Comparison of ENCODE assay signal across 24 mouse cellular contexts in genomic region chr17:55234262-55234661, GRCm38 (mm10).
A peak's percentile ranks its signal among the peaks of the same experiment; 100 is the strongest.
DNase-seq lines count a peak whose midpoint lies in the region; ATAC-seq and TF ChIP-seq lines count a peak whose summit lies in the region.
"Had no signal": no experiment of that assay in that cellular context is flagged by ENCODE, and none has a peak within 500 bp of the region (broad histone marks: within the 10 kb centered on the region; RNA-seq: fewer than 3 reads in every experiment).

No protein-coding gene starts in this region.

- no peak overlapping the region for H3K27ac ChIP-seq in forebrain, postnatal 0 days (ENCODE audit: low read depth, low read length)
- no peak overlapping the region for H3K27ac ChIP-seq in forebrain, embryonic 15.5 days (replicated peaks)
- H3K27ac ChIP-seq in midbrain, embryonic 13.5 days, result no peak overlapping the region
- no peak overlapping the region for H3K27ac ChIP-seq in midbrain, embryonic 10.5 days (replicated peaks)
- H3K27ac ChIP-seq in midbrain, embryonic 15.5 days, result no peak overlapping the region
- H3K27ac ChIP-seq: forebrain, embryonic 12.5 days; heart, embryonic 15.5 days; hindbrain, embryonic 10.5 days; hindbrain, embryonic 13.5 days; intestine, embryonic 15.5 days had no signal

- H3K9me3 ChIP-seq in forebrain, postnatal 0 days (ENCODE audit: low read length), result no peaks in the 10 kb centered on the region
- H3K9me3 ChIP-seq in forebrain, embryonic 15.5 days, result no peaks in the 10 kb centered on the region
- H3K9me3 ChIP-seq in midbrain, embryonic 13.5 days, result no peaks in the 10 kb centered on the region
- no peaks in the 10 kb centered on the region for H3K9me3 ChIP-seq in midbrain, embryonic 10.5 days (replicated peaks)
- H3K9me3 ChIP-seq in midbrain, embryonic 15.5 days, result no peaks in the 10 kb centered on the region
- H3K9me3 ChIP-seq: forebrain, embryonic 12.5 days; heart, embryonic 12.5 days; heart, embryonic 15.5 days; hindbrain, embryonic 10.5 days; hindbrain, embryonic 13.5 days; intestine, embryonic 15.5 days had no signal

- DNase-seq in forebrain, postnatal 0 days, result no peak
- no peak for DNase-seq in midbrain, embryonic 10.5 days (ENCODE audit: low spot score)
- no peak for DNase-seq in kidney, adult 8-10 months
- DNase-seq: adrenal gland, adult 8-10 months; adrenal gland, postnatal 25 days; cerebellum, adult 18-20 months; cerebellum, adult 9-10 months; cerebellum, postnatal 14 days; gastrocnemius, postnatal 10 days; gastrocnemius, postnatal 36 days; heart, postnatal 10 days; heart, postnatal 36 days had no signal

- H3K9ac ChIP-seq in forebrain, postnatal 0 days, result no peak overlapping the region
- no peak overlapping the region for H3K9ac ChIP-seq in forebrain, embryonic 15.5 days (replicated peaks)
- H3K9ac ChIP-seq in midbrain, embryonic 13.5 days (replicated peaks), result no peak overlapping the region
- no peak overlapping the region for H3K9ac ChIP-seq in midbrain, embryonic 15.5 days
- H3K9ac ChIP-seq: forebrain, embryonic 12.5 days; heart, embryonic 12.5 days; heart, embryonic 15.5 days; hindbrain, embryonic 13.5 days; intestine, embryonic 15.5 days had no signal

- H3K36me3 ChIP-seq in forebrain, postnatal 0 days (ENCODE audit: insufficient read depth), result no peaks in the 10 kb centered on the region
- H3K36me3 ChIP-seq in forebrain, embryonic 15.5 days, result no peaks in the 10 kb centered on the region
- H3K36me3 ChIP-seq in midbrain, embryonic 13.5 days, result no peaks in the 10 kb centered on the region
- H3K36me3 ChIP-seq in midbrain, embryonic 10.5 days, result no peaks in the 10 kb centered on the region
- H3K36me3 ChIP-seq in midbrain, embryonic 15.5 days (replicated peaks), result no peaks in the 10 kb centered on the region
- H3K36me3 ChIP-seq: forebrain, embryonic 12.5 days; heart, embryonic 12.5 days; heart, embryonic 15.5 days; hindbrain, embryonic 10.5 days; hindbrain, embryonic 13.5 days; intestine, embryonic 15.5 days had no signal

- H3K4me2 ChIP-seq in forebrain, postnatal 0 days (ENCODE audit: low read depth), result no peak overlapping the region
- no peak overlapping the region for H3K4me2 ChIP-seq in forebrain, embryonic 15.5 days (replicated peaks)
- no peak overlapping the region for H3K4me2 ChIP-seq in midbrain, embryonic 13.5 days (replicated peaks)
- no peak overlapping the region for H3K4me2 ChIP-seq in midbrain, embryonic 15.5 days
- H3K4me2 ChIP-seq: forebrain, embryonic 12.5 days; heart, embryonic 12.5 days; heart, embryonic 15.5 days; hindbrain, embryonic 13.5 days; intestine, embryonic 15.5 days had no signal

- no peaks in the 10 kb centered on the region for H3K4me1 ChIP-seq in forebrain, postnatal 0 days (ENCODE audit: insufficient read depth)
- H3K4me1 ChIP-seq in forebrain, embryonic 15.5 days, result no peaks in the 10 kb centered on the region
- no peaks in the 10 kb centered on the region for H3K4me1 ChIP-seq in midbrain, embryonic 13.5 days (replicated peaks)
- H3K4me1 ChIP-seq in midbrain, embryonic 10.5 days, result no peaks in the 10 kb centered on the region
- no peaks in the 10 kb centered on the region for H3K4me1 ChIP-seq in midbrain, embryonic 15.5 days
- H3K4me1 ChIP-seq: forebrain, embryonic 12.5 days; heart, embryonic 12.5 days; heart, embryonic 15.5 days; hindbrain, embryonic 10.5 days; hindbrain, embryonic 13.5 days; intestine, embryonic 15.5 days had no signal

- peak; percentile 50 for ATAC-seq in forebrain, postnatal 0 days
- no peak; the same call in 1 of the 2 replicates for ATAC-seq in forebrain, embryonic 15.5 days (replicated peaks)
- ATAC-seq in midbrain, embryonic 13.5 days, result 0 out of 2 replicates have a peak, but pooled peaks have one; percentile 58
- peak; percentile 87 for ATAC-seq in midbrain, embryonic 15.5 days (replicated peaks)
- ATAC-seq in activated CD4-positive, CD25-positive, alpha-beta regulatory T cell, adult 4 months, result no peak
- ATAC-seq: CD4-positive, CD25-positive, alpha-beta regulatory T cell, adult 4 months; hindbrain, embryonic 16.5 days; intestine, embryonic 15.5 days had no signal

- WGBS in forebrain, postnatal 0 days, result 69% methylated on average over 4 of the region's 4 CpGs
- 72% methylated on average over 4 of the region's 4 CpGs for WGBS in forebrain, embryonic 15.5 days
- 72% methylated on average over 4 of the region's 4 CpGs for WGBS in midbrain, embryonic 13.5 days
- 86% methylated on average over 4 of the region's 4 CpGs for WGBS in midbrain, embryonic 10.5 days
- 52% methylated on average over 4 of the region's 4 CpGs for WGBS in midbrain, embryonic 15.5 days

- no peak for TF ChIP-seq CTCF in forebrain, postnatal 0 days (IDR thresholded peaks at IDR 0.05; ENCODE audit: low read depth)

- no peaks in the 10 kb centered on the region for H3K27me3 ChIP-seq in forebrain, postnatal 0 days (ENCODE audit: insufficient read depth, low read length)
- H3K27me3 ChIP-seq in forebrain, embryonic 15.5 days, result no peaks in the 10 kb centered on the region
- no peaks in the 10 kb centered on the region for H3K27me3 ChIP-seq in midbrain, embryonic 13.5 days
- no peaks in the 10 kb centered on the region for H3K27me3 ChIP-seq in midbrain, embryonic 10.5 days (ENCODE audit: low read depth, poor library complexity, severe bottlenecking)
- no peaks in the 10 kb centered on the region for H3K27me3 ChIP-seq in midbrain, embryonic 15.5 days (replicated peaks)
- H3K27me3 ChIP-seq: forebrain, embryonic 12.5 days; heart, embryonic 12.5 days; heart, embryonic 15.5 days; hindbrain, embryonic 13.5 days; intestine, embryonic 15.5 days had no signal

- no peak overlapping the region for H3K4me3 ChIP-seq in forebrain, postnatal 0 days (ENCODE audit: low read depth, low read length)
- no peak overlapping the region for H3K4me3 ChIP-seq in forebrain, embryonic 15.5 days
- H3K4me3 ChIP-seq in midbrain, embryonic 13.5 days (replicated peaks), result no peak overlapping the region
- no peak overlapping the region for H3K4me3 ChIP-seq in midbrain, embryonic 10.5 days
- no peak overlapping the region for H3K4me3 ChIP-seq in midbrain, embryonic 15.5 days
- H3K4me3 ChIP-seq: forebrain, embryonic 12.5 days; heart, embryonic 12.5 days; heart, embryonic 15.5 days; hindbrain, embryonic 10.5 days; hindbrain, embryonic 13.5 days; intestine, embryonic 15.5 days had no signal

Comparison
In these comparisons a context has a peak if more than half of its experiments do, and no peak if none do; other contexts are left out.
1. ATAC-seq: peak in forebrain, postnatal 0 days (single experiment), midbrain, embryonic 13.5 days (single experiment) and midbrain, embryonic 15.5 days (single experiment); none in forebrain, embryonic 15.5 days (single experiment) and activated CD4-positive, CD25-positive, alpha-beta regulatory T cell, adult 4 months (single experiment).